Mouse (Mus musculus) liver, adult 2 months (tissue): Measurements from ENCODE around the gene Cd101.

Experiments used
- CTCF ChIP-seq: fragments of 200-500 bp; IDR thresholded peaks from 2 replicates; pipeline ENCODE4 v1.5.1; 2011; ENCODE audit warnings: low read depth, low read length, control low read depth
- POLR2A ChIP-seq: fragments of 200-500 bp; IDR thresholded peaks from 2 replicates; pipeline ENCODE4 v1.6.1; 2011; ENCODE audit warnings: low read length, control low read depth; ENCODE audit not compliant: insufficient read depth; ENCODE audit errors: extremely low read depth

DNA sequence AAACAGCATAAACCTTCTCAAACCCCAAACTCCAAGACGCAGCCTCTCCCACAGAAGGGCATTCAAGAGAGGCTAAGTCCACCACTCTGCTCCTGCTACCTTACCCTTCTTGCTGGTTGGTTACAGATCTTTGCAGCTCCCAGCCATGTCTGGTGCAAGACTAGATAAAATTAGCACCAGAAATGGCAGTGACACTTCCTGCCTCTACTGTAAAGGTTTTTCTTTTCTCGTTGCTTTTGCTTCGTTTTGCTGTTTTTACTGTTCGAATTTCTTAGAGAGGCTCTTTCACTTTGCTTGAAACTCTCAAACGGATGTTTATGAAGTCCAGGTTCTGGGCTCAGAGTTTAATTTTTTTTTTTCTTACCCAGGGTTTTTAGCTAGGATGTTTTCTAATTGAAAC, 8.3 kb downstream of the Cd101 start:
- TF ChIP-seq POLR2A: no peak
- TF ChIP-seq CTCF: no peak
